Mouse (Mus musculus): ENCODE measurements at regions not wholly inside any gene's neighbourhood (a gene's known extent, or its start where the extent isn't known, plus 50 kb on each side); places are given as distances from the start of the nearest gene placed in this dataset.

- in situ Hi-C loops (cut with MboI, MseI) = no loop called here
Observed at GRCm38 (mm10) chrX:58445624-58446323, 423.3 kb downstream of the Zic3 start.

DNA sequence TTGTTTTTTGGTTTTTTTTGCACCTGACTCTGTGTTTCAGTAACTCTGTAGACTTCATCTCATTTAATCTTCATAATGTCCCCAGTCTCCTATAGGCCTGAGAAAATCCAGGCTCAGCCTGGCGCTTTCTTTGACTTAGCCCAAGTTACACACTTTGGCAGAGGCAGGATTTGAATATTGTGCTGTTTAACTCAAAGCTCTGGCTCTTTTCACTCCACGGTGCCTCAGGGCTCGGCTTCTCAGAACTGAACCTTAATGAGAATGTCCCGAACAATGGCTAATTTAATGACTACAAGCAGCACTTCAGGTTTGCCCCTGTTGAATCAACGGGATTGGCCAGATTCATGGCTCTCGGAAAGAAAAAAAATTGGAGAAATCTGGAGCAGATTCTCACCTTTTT, 425.1 kb downstream of the Zic3 start:
- in situ Hi-C loops (cut with MboI, MseI) = no loop called here

DNA sequence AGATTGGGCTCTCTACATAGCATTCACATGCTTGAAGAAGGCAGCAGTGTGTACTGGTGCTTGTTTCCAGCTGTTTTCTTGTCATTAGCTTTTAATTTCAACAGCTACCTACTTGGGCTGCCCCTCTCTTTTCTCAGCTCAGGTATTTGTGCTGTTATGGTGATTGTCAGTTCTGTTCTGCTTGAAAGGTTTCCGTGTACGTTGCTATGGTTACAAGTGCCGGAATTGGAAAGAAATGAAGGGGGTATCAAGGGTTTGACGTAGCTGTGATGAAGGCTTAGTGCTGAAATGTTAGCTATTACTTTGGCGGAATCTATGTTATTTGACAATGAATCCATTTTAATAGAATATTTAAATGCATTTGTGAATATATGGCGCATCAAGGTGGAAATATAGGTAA, 439.5 kb upstream of the 4930550L24Rik start:
- in situ Hi-C loops (cut with MboI, MseI) = no loop called here

DNA sequence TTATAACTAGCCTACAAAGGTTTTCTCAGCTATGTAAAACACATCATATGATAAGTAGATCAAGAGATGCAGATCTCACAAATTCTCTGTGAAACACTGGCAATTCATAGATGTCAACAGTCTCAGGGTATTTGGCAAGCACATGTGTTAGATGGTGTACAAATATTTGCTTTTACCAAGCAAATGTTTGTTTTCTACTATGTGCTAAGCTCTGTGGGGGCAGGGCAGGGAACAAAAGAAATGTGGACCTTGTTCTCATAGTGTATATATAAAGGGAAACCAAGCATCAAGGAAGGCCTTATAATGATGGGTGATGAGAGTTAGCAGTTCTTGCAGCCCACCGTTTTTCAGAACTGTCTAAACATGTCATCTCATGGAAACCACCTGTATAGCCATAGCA, 438.2 kb upstream of the 4930550L24Rik start:
- in situ Hi-C loops (cut with MboI, MseI) = no loop called here

GRCm38 (mm10) chrX:58490861-58491260, 418.3 kb upstream of the 4930550L24Rik start:
- in situ Hi-C loops (cut with MboI, MseI) = loop anchor here (25.0 kb wide), 1 partner anchor 1054 kb away; no protein-coding TSS in a partner anchor

DNA sequence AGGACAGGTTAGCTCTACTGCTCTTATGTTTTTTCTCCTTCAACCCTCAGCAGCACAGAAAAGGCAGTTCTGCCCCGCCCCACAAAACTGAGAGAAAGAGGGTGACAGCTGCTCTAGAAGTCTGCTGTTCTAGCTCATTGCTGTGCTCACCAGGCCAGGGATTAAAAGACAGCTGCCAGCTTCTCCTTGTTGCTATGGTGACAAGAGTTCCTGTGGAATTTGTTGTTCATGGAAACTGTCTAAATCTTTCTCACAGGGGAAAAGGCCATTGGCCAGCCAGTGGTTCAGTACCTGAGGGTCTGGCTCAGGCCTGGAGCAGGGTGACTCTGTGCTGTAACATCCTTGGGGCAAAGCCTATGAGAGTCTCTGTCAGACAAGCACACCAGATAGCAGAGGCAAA, 405.6 kb upstream of the 4930550L24Rik start:
- in situ Hi-C loops (cut with MboI, MseI) = no loop called here

DNA sequence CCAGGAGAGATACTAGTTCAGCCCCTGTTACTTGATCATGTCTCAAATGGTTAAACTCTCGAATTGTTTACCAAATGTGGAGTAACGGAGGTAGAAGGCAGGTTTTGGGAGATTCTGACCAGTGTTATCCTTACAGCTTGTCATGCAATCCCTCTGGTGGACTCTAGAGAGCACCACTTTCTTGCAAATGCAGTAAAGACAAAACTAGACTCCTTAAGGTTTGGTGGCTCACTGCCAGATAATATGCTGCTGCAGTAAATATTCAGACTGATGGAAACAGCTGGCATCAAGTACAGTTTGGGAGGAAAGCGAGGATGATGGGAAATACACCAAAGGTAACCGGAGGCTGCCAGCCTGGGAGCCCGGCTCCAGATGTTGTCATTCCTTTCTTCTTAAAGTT, 394.2 kb upstream of the 4930550L24Rik start:
- in situ Hi-C loops (cut with MboI, MseI) = no loop called here
